Mouse (Mus musculus): ENCODE measurements around the gene Fbxw2. TPM values are rescaled to one million over a fixed set of nuclear protein-coding genes. Genes with fewer than 3 reads are reported as not detected.
"Not testable (repeated sequence)": the region's sequence is repeated elsewhere in the genome, so short reads cannot be mapped to it uniquely, and the experiment has no call there.

Gene Fbxw2
- polyA plus RNA-seq, 1 experiment from 2014 or later: 113 TPM

DNA sequence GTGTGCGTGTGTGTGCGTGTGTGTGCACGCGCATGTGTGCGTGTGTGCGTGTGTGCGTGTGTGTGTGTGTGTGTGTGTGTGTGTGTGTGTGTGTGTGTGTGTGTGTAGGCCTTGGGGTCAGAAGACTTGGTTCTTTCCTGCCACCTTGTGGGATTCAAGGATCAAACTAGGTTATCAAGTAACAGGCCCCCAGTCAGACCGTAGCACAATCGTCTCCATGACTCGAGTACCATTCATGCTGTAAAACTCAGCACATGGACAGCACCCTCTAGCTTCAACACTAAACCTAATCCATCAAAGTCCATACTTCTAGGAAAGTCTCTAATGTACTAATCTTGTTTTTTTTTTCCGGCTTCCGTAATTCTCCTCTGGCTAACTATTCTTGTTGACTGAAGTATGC, 61.3 kb downstream of the Fbxw2 start:
- H3K9ac ChIP-seq (replicated peaks): no peak overlapping the region
- 67% methylated on average over 9 of the region's 12 CpGs for WGBS
- H3K36me3 ChIP-seq: no peaks in the 10 kb centered on the region
- H3K9me3 ChIP-seq: no peaks in the 10 kb centered on the region
- no peak for ATAC-seq (replicated peaks)
- H3K27ac ChIP-seq (replicated peaks): no peak overlapping the region
- H3K4me3 ChIP-seq: no peak overlapping the region
- H3K4me1 ChIP-seq: no peaks in the 10 kb centered on the region
- H3K27me3 ChIP-seq: no peaks in the 10 kb centered on the region
- no peak overlapping the region for H3K4me2 ChIP-seq (replicated peaks)

DNA sequence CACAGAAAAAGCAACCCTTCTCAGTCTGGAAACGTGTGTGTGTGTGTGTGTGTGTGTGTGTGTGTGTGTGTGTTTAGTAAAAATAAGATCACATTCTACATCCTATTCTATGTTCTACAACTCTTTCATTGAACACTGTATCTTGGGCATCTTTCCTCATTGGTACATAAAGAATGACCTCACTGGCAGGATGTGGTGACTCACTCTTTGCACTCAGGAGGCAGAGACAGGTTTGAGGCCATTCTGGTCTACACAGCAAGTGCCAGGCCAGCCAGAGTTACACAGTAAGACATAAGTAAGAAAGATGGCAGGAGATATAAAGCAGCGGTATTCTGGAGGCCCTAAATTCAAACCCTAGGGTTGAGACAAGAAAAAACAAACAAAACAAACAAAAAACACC, 63.2 kb downstream of the Fbxw2 start:
- Histone ChIP-seq H3K9me3 (no peaks in the 10 kb centered on the region), H3K27me3 (no peaks in the 10 kb centered on the region), H3K27ac (replicated peaks) (no peak overlapping the region), H3K9ac (replicated peaks) (no peak overlapping the region), H3K4me1 (no peaks in the 10 kb centered on the region), H3K4me2 (replicated peaks) (no peak overlapping the region), H3K36me3 (no peaks in the 10 kb centered on the region), H3K4me3 (no peak overlapping the region)
- ATAC-seq (replicated peaks): no peak
- WGBS: 65% methylated on average over 2 of the region's 2 CpGs

DNA sequence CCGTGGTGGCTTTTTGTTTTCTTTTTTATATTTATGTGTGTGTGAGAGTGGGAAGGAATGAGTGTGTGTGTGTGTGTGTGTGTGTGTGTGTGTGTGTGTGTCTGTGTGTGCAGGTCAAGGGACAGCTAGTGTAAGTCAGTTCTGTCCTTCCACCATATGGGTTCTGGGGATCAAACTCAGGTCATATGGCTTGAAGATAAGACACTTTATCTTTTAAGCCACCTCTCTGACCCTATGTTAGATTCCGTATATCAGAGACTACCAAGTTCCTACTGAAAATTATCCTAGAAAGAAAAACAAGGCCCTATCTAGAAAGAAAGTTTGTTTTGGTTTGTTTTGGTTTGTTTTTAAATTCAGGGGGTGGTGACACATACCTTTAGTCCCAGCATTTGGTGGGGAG, 63.9 kb downstream of the Fbxw2 start:
- ATAC-seq (replicated peaks): no peak
- Histone ChIP-seq H3K36me3 (no peaks in the 10 kb centered on the region), H3K27me3 (no peaks in the 10 kb centered on the region), H3K27ac (replicated peaks) (no peak overlapping the region), H3K4me1 (no peaks in the 10 kb centered on the region), H3K9ac (replicated peaks) (no peak overlapping the region), H3K9me3 (no peaks in the 10 kb centered on the region), H3K4me2 (replicated peaks) (no peak overlapping the region), H3K4me3 (no peak overlapping the region)
- WGBS: 83% methylated on average over 2 of the region's 2 CpGs

DNA sequence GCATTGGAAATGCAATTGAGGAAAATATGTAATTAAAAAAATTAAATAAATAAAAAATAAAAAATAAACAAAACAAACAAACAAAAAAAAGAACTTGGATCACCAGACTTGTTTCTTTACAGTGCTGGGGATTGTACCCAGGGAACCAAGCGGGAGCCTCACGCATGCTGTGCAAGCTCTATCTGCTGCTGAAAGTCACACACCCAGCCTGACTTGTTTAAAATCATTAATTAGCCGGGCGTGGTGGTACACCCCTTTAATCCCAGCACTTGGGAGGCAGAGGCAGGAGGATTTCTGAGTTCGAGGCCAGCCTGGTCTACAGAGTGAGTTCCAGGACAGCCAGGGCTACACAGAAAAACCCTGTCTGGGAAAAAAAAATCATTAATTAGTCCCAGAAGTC, 64.8 kb downstream of the Fbxw2 start:
- H3K36me3 ChIP-seq; H3K4me2 ChIP-seq (replicated peaks); H3K27me3 ChIP-seq; H3K4me3 ChIP-seq; H3K4me1 ChIP-seq; H3K9me3 ChIP-seq; ATAC-seq (replicated peaks); H3K27ac ChIP-seq (replicated peaks); H3K9ac ChIP-seq (replicated peaks): not testable (repeated sequence)
- WGBS: 85% methylated on average over 5 of the region's 5 CpGs

DNA sequence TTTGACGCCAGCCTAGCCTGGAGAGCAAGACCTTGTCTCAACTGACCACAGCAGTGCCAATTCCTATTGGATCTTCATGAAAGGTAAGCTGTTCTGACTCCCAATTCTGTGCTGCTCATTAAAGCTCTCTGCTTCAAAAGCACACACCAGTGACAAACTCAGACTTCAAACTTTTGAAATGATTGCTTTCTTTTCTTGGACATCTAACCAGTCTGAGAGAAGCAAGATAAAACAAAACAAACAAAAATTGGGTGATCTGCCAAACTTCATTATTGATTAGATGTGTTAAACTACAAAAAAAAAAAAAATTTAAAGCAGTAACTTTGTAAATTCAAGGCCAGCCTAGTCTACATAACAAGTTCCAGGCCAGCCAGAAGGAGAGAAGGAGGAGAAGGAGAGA, 68.8 kb downstream of the Fbxw2 start:
- no peak overlapping the region for H3K4me3 ChIP-seq
- no peaks in the 10 kb centered on the region for H3K9me3 ChIP-seq
- no peak for ATAC-seq (replicated peaks)
- H3K36me3 ChIP-seq: no peaks in the 10 kb centered on the region
- H3K9ac ChIP-seq (replicated peaks): no peak overlapping the region
- peaks cover 16% of the 10 kb centered on the region for H3K4me1 ChIP-seq
- H3K27ac ChIP-seq (replicated peaks): no peak overlapping the region
- H3K4me2 ChIP-seq (replicated peaks): no peak overlapping the region
- WGBS: 77% methylated on average over 1 of the region's 1 CpGs
- H3K27me3 ChIP-seq: no peaks in the 10 kb centered on the region

DNA sequence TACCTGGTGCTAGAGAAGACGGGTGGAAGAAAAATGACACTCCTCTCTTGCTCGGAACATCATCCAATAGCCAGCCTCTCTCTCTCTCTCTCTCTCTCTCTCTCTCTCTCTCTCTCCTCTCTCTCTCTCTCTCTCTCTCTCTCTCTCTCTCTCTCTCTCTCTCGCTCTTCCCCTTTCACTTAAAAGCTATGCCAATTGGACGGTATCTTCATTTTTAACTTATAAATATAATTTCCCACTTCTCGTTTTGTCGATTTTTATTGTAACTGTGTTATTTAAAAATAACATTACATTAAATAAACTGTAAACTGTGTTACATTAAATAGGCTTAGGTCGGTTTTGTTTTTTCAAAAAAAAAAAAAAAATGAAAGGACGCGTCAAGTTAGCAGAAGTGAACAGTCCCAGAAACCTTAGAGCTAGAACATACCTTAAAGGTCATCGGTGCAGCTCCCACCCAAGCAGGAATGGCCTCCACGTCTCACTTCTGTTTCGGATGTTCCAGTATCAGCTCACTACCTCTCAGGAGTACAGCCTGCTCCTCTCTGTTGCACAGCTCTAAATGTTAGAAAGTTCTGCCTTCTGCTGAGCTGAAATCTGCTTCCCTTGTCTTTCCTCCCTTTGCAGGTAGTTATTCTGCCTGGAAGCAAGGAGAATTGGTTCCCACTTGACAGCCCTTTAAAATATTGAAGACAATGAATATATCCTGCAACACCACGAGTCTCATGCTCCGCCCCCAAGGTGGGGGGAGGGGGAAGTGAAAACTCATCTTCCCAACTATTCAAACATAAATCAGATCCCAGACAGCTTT, 71.4 kb downstream of the Fbxw2 start, which contains the start of gene Gapvd1:
Gapvd1 (minus strand) TSS at position 682 of the 808 bp plus-strand sequence.
- WGBS: 1% methylated on average over 14 of the region's 14 CpGs
- no peaks in the 10 kb centered on the region for H3K9me3 ChIP-seq

More for the DNA sequence above, 71.4 kb downstream of the Fbxw2 start, which contains the start of gene Gapvd1:
- Histone ChIP-seq H3K36me3 (no peaks in the 10 kb centered on the region), H3K27me3 (no peaks in the 10 kb centered on the region), H3K27ac (replicated peaks) (peak within 1 kb of the TSS; percentile 90), H3K4me1 (peaks cover 29% of the 10 kb centered on the region), H3K4me2 (replicated peaks) (peak within 1 kb of the TSS; percentile 50), H3K9ac (replicated peaks) (peak within 1 kb of the TSS; percentile 91), H3K4me3 (peak within 1 kb of the TSS; percentile 82)
- ATAC-seq (replicated peaks): peak; percentile 28; the same call in 1 of the 2 replicates

Other genes starting within 250 kb of the Fbxw2 start
- gene Gapvd1, start 71.1 kb downstream of the Fbxw2 start, polyA plus RNA-seq (2015; fragmentation: Nextera tagmentation; extraction: Ambion mirVana): 122 and 134 TPM in 2 replicates
- 384 and 395 TPM in 2 replicates for gene Hspa5, start 54.3 kb downstream of the Fbxw2 start, polyA plus RNA-seq (2015; fragmentation: Nextera tagmentation; extraction: Ambion mirVana)
- gene Rabepk, start 26.4 kb downstream of the Fbxw2 start, polyA plus RNA-seq (2015; fragmentation: Nextera tagmentation; extraction: Ambion mirVana): 25.5 and 30.8 TPM in 2 replicates
- not detected in 2 replicates for gene Gm34653, start 6.7 kb upstream of the Fbxw2 start, polyA plus RNA-seq (2015; fragmentation: Nextera tagmentation; extraction: Ambion mirVana)
- gene Cutal, start 48.1 kb upstream of the Fbxw2 start, polyA plus RNA-seq (2015; fragmentation: Nextera tagmentation; extraction: Ambion mirVana): 0.15 and 0.24 TPM in 2 replicates
- 101 and 108 TPM in 2 replicates for gene Psmd5, start 48.7 kb upstream of the Fbxw2 start, polyA plus RNA-seq (2015; fragmentation: Nextera tagmentation; extraction: Ambion mirVana)
- gene Phf19, start 87.7 kb upstream of the Fbxw2 start, polyA plus RNA-seq (2015; fragmentation: Nextera tagmentation; extraction: Ambion mirVana): 5.2 and 6.5 TPM in 2 replicates
- 0.46 and 1.6 TPM in 2 replicates for gene Traf1, start 135.5 kb upstream of the Fbxw2 start, polyA plus RNA-seq (2015; fragmentation: Nextera tagmentation; extraction: Ambion mirVana)
- gene Hc, start 235.1 kb upstream of the Fbxw2 start, polyA plus RNA-seq (2015; fragmentation: Nextera tagmentation; extraction: Ambion mirVana): 0.46 and 0.73 TPM in 2 replicates